9 mouse cellular contexts compared by ENCODE assay signal in genomic region chr2:18041199-18041885, GRCm38 (mm10). TPM values are rescaled to one million over a fixed set of nuclear protein-coding genes. Genes with fewer than 3 reads are reported as not detected.
DNase-seq lines count a peak whose midpoint lies in the region; ATAC-seq lines count a peak whose summit lies in the region.
"Had no signal": no experiment of that assay in that cellular context is flagged by ENCODE, and none has a peak within 500 bp of the region (broad histone marks: within the 10 kb centered on the region; RNA-seq: fewer than 3 reads in every experiment).

No protein-coding gene starts in this region.

- peak overlapping the region; percentile 62; the same call in 1 of the 2 replicates for H3K27ac ChIP-seq in embryonic facial prominence, embryonic 14.5 days (replicated peaks; ENCODE audit: low read depth, low read length)
- H3K27ac ChIP-seq in kidney, embryonic 14.5 days (ENCODE audit: low read depth, low read length), result peak overlapping the region; percentile 92
- peak overlapping the region; percentile 98 for H3K27ac ChIP-seq in midbrain, embryonic 13.5 days

- H3K4me2 ChIP-seq in embryonic facial prominence, embryonic 14.5 days (ENCODE audit: low read depth, low read length), result peak overlapping the region; percentile 65
- H3K4me2 ChIP-seq in kidney, embryonic 14.5 days (replicated peaks; ENCODE audit: low read depth, low read length), result peak overlapping the region; percentile 41
- H3K4me2 ChIP-seq in midbrain, embryonic 13.5 days (replicated peaks), result peak overlapping the region; percentile 83

- H3K4me1 ChIP-seq in embryonic facial prominence, embryonic 14.5 days (ENCODE audit: control insufficient read depth, insufficient read depth, low read length), result peaks cover 44% of the 10 kb centered on the region
- H3K4me1 ChIP-seq in kidney, embryonic 14.5 days (ENCODE audit: control insufficient read depth, insufficient read depth, low read length), result peaks cover 55% of the 10 kb centered on the region
- peaks cover 71% of the 10 kb centered on the region for H3K4me1 ChIP-seq in midbrain, embryonic 13.5 days (replicated peaks)

- intact Hi-C loops in gastrocnemius, postnatal 14 days (cut with DNase I; ENCODE audit: low total_unique reads), result loop anchor here (10.0 kb wide), 1 partner anchor 723 kb away; no protein-coding TSS in a partner anchor

- WGBS in embryonic facial prominence, embryonic 14.5 days, result 12% methylated on average over 14 of the region's 14 CpGs
- WGBS in kidney, embryonic 14.5 days, result 12% methylated on average over 14 of the region's 14 CpGs
- WGBS in midbrain, embryonic 13.5 days, result under 1% methylated on average over 14 of the region's 14 CpGs

- H3K9me3 ChIP-seq in embryonic facial prominence, embryonic 14.5 days (ENCODE audit: control insufficient read depth, low read length), result no peaks in the 10 kb centered on the region
- H3K9me3 ChIP-seq in kidney, embryonic 14.5 days (ENCODE audit: control insufficient read depth, low read length), result no peaks in the 10 kb centered on the region
- no peaks in the 10 kb centered on the region for H3K9me3 ChIP-seq in midbrain, embryonic 13.5 days

- DNase-seq in layer of hippocampus, postnatal 14 days (ENCODE audit: low spot score in 2 of 2), result peak; percentile 52 to 61
- DNase-seq in layer of hippocampus, postnatal 25 days (ENCODE audit: extremely low spot score in 1 of 2, low spot score in 1 of 2), result no peak
- no peak for DNase-seq in embryonic facial prominence, embryonic 14.5 days (ENCODE audit: low spot score)
- DNase-seq in gastrocnemius, postnatal 4 days (ENCODE audit: low spot score in 2 of 2), result no peak
- no peak for DNase-seq in gastrocnemius, postnatal 14 days
- no peak for DNase-seq in MN1 (ENCODE audit: low spot score)

- ATAC-seq in embryonic facial prominence, embryonic 14.5 days (ENCODE audit: low read depth), result peak; percentile 69
- ATAC-seq in kidney, embryonic 14.5 days (ENCODE audit: low FRiP score, low TSS enrichment), result peak; percentile 78
- peak; percentile 86 for ATAC-seq in midbrain, embryonic 13.5 days
- ATAC-seq: Patski had no signal

- H3K4me3 ChIP-seq in embryonic facial prominence, embryonic 14.5 days (ENCODE audit: low read depth, low read length), result peak overlapping the region; percentile 10; the same call in 1 of the 2 replicates
- peak overlapping the region; percentile 19 for H3K4me3 ChIP-seq in kidney, embryonic 14.5 days (ENCODE audit: low read length)
- peak overlapping the region; percentile 91 for H3K4me3 ChIP-seq in midbrain, embryonic 13.5 days (replicated peaks)

- H3K27me3 ChIP-seq in embryonic facial prominence, embryonic 14.5 days (replicated peaks; ENCODE audit: control insufficient read depth, insufficient read depth, low read length), result no peaks in the 10 kb centered on the region
- H3K27me3 ChIP-seq in kidney, embryonic 14.5 days (ENCODE audit: control insufficient read depth, insufficient read depth, low read length), result no peaks in the 10 kb centered on the region
- H3K27me3 ChIP-seq in midbrain, embryonic 13.5 days, result no peaks in the 10 kb centered on the region
- H3K27me3 ChIP-seq: Patski had no signal

- peak overlapping the region; percentile 72 for H3K9ac ChIP-seq in embryonic facial prominence, embryonic 14.5 days (ENCODE audit: low read depth, low read length)
- H3K9ac ChIP-seq in kidney, embryonic 14.5 days (ENCODE audit: low read depth, low read length), result peak overlapping the region; percentile 54
- peak overlapping the region; percentile 92 for H3K9ac ChIP-seq in midbrain, embryonic 13.5 days (replicated peaks)

- H3K36me3 ChIP-seq in embryonic facial prominence, embryonic 14.5 days (ENCODE audit: control insufficient read depth, insufficient read depth, low read length), result no peaks in the 10 kb centered on the region
- H3K36me3 ChIP-seq in kidney, embryonic 14.5 days (ENCODE audit: control insufficient read depth, insufficient read depth, low read length), result no peaks in the 10 kb centered on the region
- H3K36me3 ChIP-seq in midbrain, embryonic 13.5 days, result no peaks in the 10 kb centered on the region

RNA-seq across cellular contexts. Expression of gene A930004D18Rik, which starts 3.8 kb away (rescaled TPM):
- total RNA-seq in layer of hippocampus, postnatal 14 days (2021), result 1 to 10 TPM; 2.9 to 4.8 TPM
- 1 to 10 TPM; 2.7 to 3.3 TPM for total RNA-seq in layer of hippocampus, postnatal 25 days (2021)
- polyA plus RNA-seq in embryonic facial prominence, embryonic 14.5 days (2014; fragmentation: Nextera tagmentation; extraction: Ambion mirVana), result 6.9 and 9.1 TPM in 2 replicates
- polyA plus RNA-seq in kidney, embryonic 14.5 days (2014; fragmentation: Nextera tagmentation; extraction: Ambion mirVana), result 9.4 and 10.0 TPM in 2 replicates
- polyA plus RNA-seq in midbrain, embryonic 13.5 days (2015; fragmentation: Nextera tagmentation; extraction: Ambion mirVana), result 14.7 and 17.1 TPM in 2 replicates
- total RNA-seq in gastrocnemius, postnatal 4 days (2021), result 1 to 10 TPM; 5.3 to 6.5 TPM
- 1 to 10 TPM in 1 of 2 experiments, under 1 TPM in 1; 0.89 to 1.1 TPM for total RNA-seq in gastrocnemius, postnatal 14 days (2021)

RNA-seq across cellular contexts. Expression of gene Skida1, which starts 7.5 kb away (rescaled TPM):
- 10 to 100 TPM; 15.4 to 16.8 TPM for total RNA-seq in layer of hippocampus, postnatal 14 days (2021)
- total RNA-seq in layer of hippocampus, postnatal 25 days (2021), result 10 to 100 TPM; 14.6 to 17.0 TPM
- polyA plus RNA-seq in embryonic facial prominence, embryonic 14.5 days (2014; fragmentation: Nextera tagmentation; extraction: Ambion mirVana), result 4.0 and 5.8 TPM in 2 replicates
- polyA plus RNA-seq in kidney, embryonic 14.5 days (2014; fragmentation: Nextera tagmentation; extraction: Ambion mirVana), result 10.5 and 11.4 TPM in 2 replicates
- 17.8 and 18.3 TPM in 2 replicates for polyA plus RNA-seq in midbrain, embryonic 13.5 days (2015; fragmentation: Nextera tagmentation; extraction: Ambion mirVana)
- 1 to 10 TPM; 4.6 to 4.9 TPM for total RNA-seq in gastrocnemius, postnatal 4 days (2021)
- 1 to 10 TPM in 1 of 2 experiments, under 1 TPM in 1; 1.00 to 1.0 TPM for total RNA-seq in gastrocnemius, postnatal 14 days (2021)

RNA-seq across cellular contexts. Expression of gene Mllt10, which starts 13.7 kb away (rescaled TPM):
- total RNA-seq in layer of hippocampus, postnatal 14 days (2021), result 10 to 100 TPM; 51.0 to 63.0 TPM
- total RNA-seq in layer of hippocampus, postnatal 25 days (2021), result 10 to 100 TPM; 53.0 to 58.9 TPM
- 27.4 and 32.1 TPM in 2 replicates for polyA plus RNA-seq in embryonic facial prominence, embryonic 14.5 days (2014; fragmentation: Nextera tagmentation; extraction: Ambion mirVana)
- polyA plus RNA-seq in kidney, embryonic 14.5 days (2014; fragmentation: Nextera tagmentation; extraction: Ambion mirVana), result 58.7 and 74.9 TPM in 2 replicates
- 69.6 and 75.2 TPM in 2 replicates for polyA plus RNA-seq in midbrain, embryonic 13.5 days (2015; fragmentation: Nextera tagmentation; extraction: Ambion mirVana)
- total RNA-seq in gastrocnemius, postnatal 4 days (2021), result 10 to 100 TPM; 34.5 to 42.5 TPM
- total RNA-seq in gastrocnemius, postnatal 14 days (2021), result 10 to 100 TPM; 19.0 to 20.5 TPM

RNA-seq across cellular contexts. Expression of gene H2al2a, which starts 44.6 kb away (rescaled TPM):
- not detected for total RNA-seq in layer of hippocampus, postnatal 14 days (2021)
- total RNA-seq in layer of hippocampus, postnatal 25 days (2021), result not detected
- polyA plus RNA-seq in embryonic facial prominence, embryonic 14.5 days (2014; fragmentation: Nextera tagmentation; extraction: Ambion mirVana), result not detected in 2 replicates
- polyA plus RNA-seq in kidney, embryonic 14.5 days (2014; fragmentation: Nextera tagmentation; extraction: Ambion mirVana), result not detected in 2 replicates
- not detected in 2 replicates for polyA plus RNA-seq in midbrain, embryonic 13.5 days (2015; fragmentation: Nextera tagmentation; extraction: Ambion mirVana)
- not detected for total RNA-seq in gastrocnemius, postnatal 4 days (2021)
- not detected for total RNA-seq in gastrocnemius, postnatal 14 days (2021)
- polyA plus RNA-seq: Patski had no signal

Comparison
In these comparisons a context has a peak if more than half of its experiments do, and no peak if none do; other contexts are left out.
1. DNase-seq: peak in layer of hippocampus, postnatal 14 days (2 of 2); none in layer of hippocampus, postnatal 25 days (0 of 2), embryonic facial prominence, embryonic 14.5 days (single experiment), gastrocnemius, postnatal 4 days (0 of 2), gastrocnemius, postnatal 14 days (single experiment) and MN1 (single experiment).
2. H3K4me3 ChIP-seq: peak in every context shown above with its lines; median percentile 91 in midbrain, embryonic 13.5 days; 19 in kidney, embryonic 14.5 days; 10 in embryonic facial prominence, embryonic 14.5 days.
3. Peak in every context shown above with its lines, with median percentiles within 50 percentile points of each other: ATAC-seq, H3K27ac ChIP-seq, H3K4me2 ChIP-seq and H3K9ac ChIP-seq.